Mouse (Mus musculus) hindbrain, embryonic 15.5 days (tissue): ENCODE results near the gene Sema4d. TPM values are rescaled to one million over a fixed set of nuclear protein-coding genes. Genes with fewer than 3 reads are reported as not detected.

ENCODE experiments used
- ATAC-seq: fragments of 200-750 bp; cut with Nextera tagmentation; 2 replicates; pipeline ENCODE4 v1.8.0; 2017; ENCODE audit warnings: low read depth, moderate number of reproducible peaks, moderate TSS enrichment; ENCODE audit not compliant: low FRiP score
- H3K27ac ChIP-seq: fragments of 300-500 bp; sonication (generic); replicated peaks from 2 replicates; pipeline ENCODE4 v1.5.1; 2015; ENCODE audit warnings: mild to moderate bottlenecking, inconsistent platforms
- H3K27me3 ChIP-seq: fragments of 300-500 bp; sonication (generic); 2 replicates; pipeline ENCODE4 v1.6.1; 2015; ENCODE audit warnings: control low read depth, inconsistent platforms
- H3K36me3 ChIP-seq: fragments of 300-500 bp; sonication (generic); 2 replicates; pipeline ENCODE4 v1.6.1; 2015; ENCODE audit warnings: control low read depth, inconsistent platforms
- H3K4me1 ChIP-seq: fragments of 300-500 bp; sonication (generic); replicated peaks from 2 replicates; pipeline ENCODE4 v1.6.1; 2015; ENCODE audit warnings: control low read depth, inconsistent platforms
- H3K4me2 ChIP-seq: fragments of 300-500 bp; sonication (generic); 2 replicates; pipeline ENCODE4 v1.6.1; 2015; ENCODE audit warnings: moderate library complexity, mild to moderate bottlenecking, inconsistent platforms
- H3K4me3 ChIP-seq: fragments of 300-500 bp; sonication (generic); 2 replicates; pipeline ENCODE4 v1.5.1; 2015; ENCODE audit warnings: mild to moderate bottlenecking, inconsistent platforms
- H3K9ac ChIP-seq: fragments of 300-500 bp; sonication (generic); 2 replicates; pipeline ENCODE4 v1.6.1; 2015; ENCODE audit warnings: inconsistent platforms
- H3K9me3 ChIP-seq: fragments of 300-500 bp; sonication (generic); 2 replicates; pipeline ENCODE4 v1.6.1; 2016; ENCODE audit warnings: control low read depth, inconsistent platforms
- WGBS: fragments of 180-500 bp; shearing (Covaris S2); methylation state at CpG from one replicate; pipeline ENCODE4 v1.1.7; 2015; 5-methylcytosine and 5-hydroxymethylcytosine counted together
- polyA plus RNA-seq: library from polyadenylated mRNA; unstranded; fragments of >200 nt; fragmentation: Nextera tagmentation; extraction: Ambion mirVana; gene quantifications from 2 replicates; pipeline ENCODE4 v1.2.1, GENCODE M21; 2015

Sema4d gene
- polyA plus RNA-seq, 1 experiment from 2014 or later: 14.8 TPM

DNA sequence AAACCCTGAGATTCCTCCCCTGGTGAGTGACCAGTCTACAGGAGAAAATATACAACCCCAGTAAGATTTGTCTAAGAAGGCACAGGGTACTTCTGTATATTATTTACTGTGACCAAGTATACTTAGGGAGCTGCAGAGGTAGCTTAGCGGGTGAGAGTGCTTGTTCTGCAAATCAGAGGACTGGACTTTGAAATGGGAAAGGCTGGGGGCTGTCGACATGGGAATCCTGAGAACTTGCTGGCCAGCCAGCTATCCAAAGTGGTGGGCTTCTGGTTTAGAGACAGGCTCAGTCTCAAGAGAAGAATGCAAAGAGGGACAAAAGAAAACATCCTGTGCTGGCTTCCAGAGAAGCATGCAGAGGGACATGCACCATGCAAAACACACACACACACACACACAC lies 5.7 kb downstream of the Sema4d start:
- H3K36me3 ChIP-seq: no peaks in the 10 kb centered on the region
- H3K9ac ChIP-seq: no peak overlapping the region
- no peak for ATAC-seq
- no peaks in the 10 kb centered on the region for H3K27me3 ChIP-seq
- H3K4me1 ChIP-seq: peaks cover 28% of the 10 kb centered on the region
- no peak overlapping the region for H3K4me3 ChIP-seq
- no peaks in the 10 kb centered on the region for H3K9me3 ChIP-seq
- WGBS: 38% methylated on average over 2 of the region's 2 CpGs
- no peak overlapping the region for H3K4me2 ChIP-seq
- H3K27ac ChIP-seq: no peak overlapping the region

DNA sequence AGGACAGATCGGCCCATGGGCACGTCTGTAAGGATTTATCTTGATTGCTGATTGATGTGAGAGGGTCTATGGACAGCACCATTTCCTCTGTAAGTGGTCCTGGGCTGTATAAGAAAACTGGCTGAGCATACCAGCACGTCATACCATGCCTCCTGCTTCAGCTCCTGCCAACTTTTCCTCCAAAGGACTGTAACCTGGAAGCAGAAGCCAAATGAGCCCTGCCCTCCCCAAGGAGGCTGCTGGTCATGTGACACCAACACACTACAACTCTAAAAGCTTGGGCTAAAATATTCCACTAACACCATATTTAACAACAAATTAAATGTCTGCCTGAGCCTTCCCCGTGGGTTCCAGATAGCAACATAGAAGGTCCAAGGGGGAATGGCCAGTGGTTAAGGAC lies 6.9 kb downstream of the Sema4d start:
- WGBS: 84% methylated on average over 4 of the region's 4 CpGs

DNA sequence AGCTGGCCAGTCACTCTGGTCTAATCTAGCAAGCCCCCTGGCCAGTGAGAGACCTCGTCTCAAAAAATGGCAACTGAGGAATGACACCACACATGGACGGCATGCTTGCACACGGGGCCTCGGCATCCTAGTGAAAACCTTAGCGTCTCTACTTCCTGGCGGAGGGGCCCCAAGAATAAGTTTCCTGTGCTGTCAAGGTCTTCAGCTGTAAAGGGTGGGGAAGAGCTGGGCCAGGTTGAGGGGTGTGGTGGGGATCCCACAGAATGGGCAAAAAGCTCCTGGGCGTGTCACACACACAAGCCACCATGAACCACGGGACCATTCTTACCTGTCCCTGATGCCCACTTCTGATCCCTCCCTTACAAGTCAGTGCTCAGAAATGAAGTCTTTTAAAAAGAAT lies 9.1 kb downstream of the Sema4d start:
- no peaks in the 10 kb centered on the region for H3K9me3 ChIP-seq
- no peak overlapping the region for H3K4me3 ChIP-seq
- peaks cover 1% of the 10 kb centered on the region; the same call in 1 of the 2 replicates for H3K4me1 ChIP-seq
- H3K27me3 ChIP-seq: no peaks in the 10 kb centered on the region
- no peaks in the 10 kb centered on the region for H3K36me3 ChIP-seq
- no peak for ATAC-seq
- H3K27ac ChIP-seq: peak overlapping the region; percentile 47; the same call in 1 of the 2 replicates
- H3K9ac ChIP-seq: no peak overlapping the region
- no peak overlapping the region for H3K4me2 ChIP-seq
- 98% methylated on average over 8 of the region's 8 CpGs for WGBS

More for the DNA sequence above, 6.9 kb downstream of the Sema4d start:
- H3K27me3 ChIP-seq: no peaks in the 10 kb centered on the region
- H3K4me1 ChIP-seq: peaks cover 15% of the 10 kb centered on the region
- H3K9me3 ChIP-seq: no peaks in the 10 kb centered on the region
- no peak overlapping the region for H3K9ac ChIP-seq
- no peak overlapping the region for H3K4me2 ChIP-seq
- no peak overlapping the region for H3K4me3 ChIP-seq
- H3K27ac ChIP-seq: no peak overlapping the region
- H3K36me3 ChIP-seq: no peaks in the 10 kb centered on the region
- ATAC-seq: no peak

DNA sequence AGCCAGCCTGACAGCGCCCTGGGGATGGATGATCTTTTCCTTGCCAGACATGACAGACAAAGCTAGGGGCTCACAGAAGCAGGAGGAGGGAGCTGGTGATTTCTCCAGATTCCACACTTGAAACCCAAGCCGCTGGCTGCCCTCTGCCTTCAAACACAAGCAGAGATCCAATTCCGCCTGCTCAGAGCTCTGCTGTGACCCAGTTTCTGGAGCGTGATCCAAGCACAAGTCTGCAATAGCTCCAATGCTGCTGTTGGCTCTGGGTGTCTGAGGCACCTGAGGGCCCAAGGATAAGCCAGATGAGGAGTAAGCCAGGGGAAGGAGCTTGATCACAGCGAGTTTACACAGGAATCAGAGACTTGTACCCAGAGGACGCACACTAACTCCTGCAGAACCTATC lies 9.7 kb downstream of the Sema4d start:
- H3K9ac ChIP-seq: no peak overlapping the region
- H3K4me2 ChIP-seq: no peak overlapping the region
- H3K27ac ChIP-seq: peak overlapping the region; percentile 47
- no peak overlapping the region for H3K4me3 ChIP-seq
- no peaks in the 10 kb centered on the region for H3K36me3 ChIP-seq
- no peaks in the 10 kb centered on the region for H3K9me3 ChIP-seq
- whole genome bisulfite sequencing: 79% methylated on average over 6 of the region's 6 CpGs
- ATAC-seq: no peak
- peaks cover 4% of the 10 kb centered on the region; the same call in 1 of the 2 replicates for H3K4me1 ChIP-seq
- H3K27me3 ChIP-seq: no peaks in the 10 kb centered on the region

DNA sequence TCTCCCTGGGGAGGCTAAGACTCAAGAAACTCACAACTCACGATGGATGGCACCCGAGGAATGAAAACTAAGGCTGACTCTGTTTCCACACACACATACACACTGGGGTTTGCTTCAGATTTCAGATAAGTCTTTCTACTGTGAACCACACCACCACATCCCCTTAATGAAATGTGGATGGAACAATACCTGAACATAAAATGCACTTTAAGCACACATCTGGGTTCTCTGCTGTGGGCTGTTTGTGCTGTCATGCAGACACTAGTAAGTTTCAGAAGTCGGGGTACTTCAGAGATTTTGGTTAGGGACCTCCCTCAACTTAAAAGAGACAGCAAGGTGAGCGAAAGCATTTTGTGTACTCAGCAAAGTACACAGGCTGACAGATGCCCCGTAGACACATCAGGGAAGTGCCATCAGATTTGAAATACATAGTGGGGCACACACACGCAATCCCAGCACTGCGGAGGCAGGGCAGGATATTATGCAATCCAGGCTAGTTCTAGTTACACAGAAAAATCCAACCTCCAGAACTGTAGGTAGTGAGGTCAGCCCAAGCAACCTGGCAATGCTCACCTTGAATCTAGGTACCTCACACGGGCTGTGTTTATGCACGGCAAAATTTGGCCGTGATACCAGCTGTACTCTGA lies 12.9 kb downstream of the Sema4d start:
- ATAC-seq: no peak
- H3K4me2 ChIP-seq: no peak overlapping the region
- no peak overlapping the region for H3K9ac ChIP-seq
- H3K27me3 ChIP-seq: no peaks in the 10 kb centered on the region
- WGBS: 91% methylated on average over 10 of the region's 10 CpGs
- peaks cover 26% of the 10 kb centered on the region for H3K4me1 ChIP-seq
- no peaks in the 10 kb centered on the region for H3K9me3 ChIP-seq
- no peaks in the 10 kb centered on the region for H3K36me3 ChIP-seq
- H3K4me3 ChIP-seq: no peak overlapping the region
- no peak overlapping the region for H3K27ac ChIP-seq

DNA sequence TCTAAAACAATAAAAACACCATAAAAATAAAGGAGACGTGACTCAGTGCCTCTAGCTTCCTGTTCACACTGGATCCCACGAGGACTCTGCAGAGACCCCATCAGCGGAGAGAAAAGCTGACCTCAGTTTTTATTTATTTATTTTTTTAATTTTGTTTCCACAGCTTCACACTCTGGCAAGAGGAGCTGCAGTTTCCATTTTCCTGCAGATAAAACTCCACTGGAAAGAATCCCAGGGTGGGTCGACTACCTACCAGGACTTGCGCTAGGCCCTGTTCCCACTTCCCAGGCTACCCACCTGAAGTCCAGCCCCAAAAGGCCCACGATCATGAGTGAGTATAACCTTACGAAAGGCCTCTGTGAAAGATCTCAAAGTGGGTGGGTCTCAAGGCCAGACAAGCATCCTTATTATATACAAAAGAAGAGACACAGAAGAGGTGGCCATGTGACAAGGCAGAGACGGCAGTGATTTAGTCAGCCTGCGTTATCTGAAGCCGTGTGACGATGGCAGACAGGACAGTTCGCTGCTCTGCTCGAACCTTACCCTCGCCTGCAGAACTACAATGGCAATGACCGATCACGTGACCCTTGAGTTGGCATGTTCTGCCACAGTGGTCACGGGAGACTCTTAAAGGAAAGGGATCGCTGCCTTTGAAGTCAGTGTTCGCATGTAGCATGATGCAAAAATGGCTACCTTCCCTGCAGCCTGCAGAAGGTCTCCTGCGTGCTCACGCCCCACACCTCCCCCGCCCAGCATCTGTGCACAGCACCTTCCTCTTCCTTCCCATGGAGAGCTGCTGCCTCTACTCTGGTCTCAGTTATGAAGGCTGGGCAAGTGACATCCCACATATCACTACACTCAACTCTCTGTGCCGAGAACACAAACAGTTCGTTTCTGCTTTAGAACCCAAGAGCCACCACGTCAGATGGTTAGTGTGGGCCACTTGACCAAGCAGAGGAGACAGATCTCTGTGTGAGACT lies 14.3 kb downstream of the Sema4d start:
- H3K9me3 ChIP-seq: no peaks in the 10 kb centered on the region
- no peak overlapping the region for H3K27ac ChIP-seq
- H3K36me3 ChIP-seq: no peaks in the 10 kb centered on the region
- 81% methylated on average over 25 of the region's 25 CpGs for WGBS
- no peak overlapping the region for H3K9ac ChIP-seq
- no peak for ATAC-seq
- H3K4me3 ChIP-seq: no peak overlapping the region
- no peaks in the 10 kb centered on the region for H3K27me3 ChIP-seq
- H3K4me2 ChIP-seq: no peak overlapping the region
- peaks cover 26% of the 10 kb centered on the region for H3K4me1 ChIP-seq

DNA sequence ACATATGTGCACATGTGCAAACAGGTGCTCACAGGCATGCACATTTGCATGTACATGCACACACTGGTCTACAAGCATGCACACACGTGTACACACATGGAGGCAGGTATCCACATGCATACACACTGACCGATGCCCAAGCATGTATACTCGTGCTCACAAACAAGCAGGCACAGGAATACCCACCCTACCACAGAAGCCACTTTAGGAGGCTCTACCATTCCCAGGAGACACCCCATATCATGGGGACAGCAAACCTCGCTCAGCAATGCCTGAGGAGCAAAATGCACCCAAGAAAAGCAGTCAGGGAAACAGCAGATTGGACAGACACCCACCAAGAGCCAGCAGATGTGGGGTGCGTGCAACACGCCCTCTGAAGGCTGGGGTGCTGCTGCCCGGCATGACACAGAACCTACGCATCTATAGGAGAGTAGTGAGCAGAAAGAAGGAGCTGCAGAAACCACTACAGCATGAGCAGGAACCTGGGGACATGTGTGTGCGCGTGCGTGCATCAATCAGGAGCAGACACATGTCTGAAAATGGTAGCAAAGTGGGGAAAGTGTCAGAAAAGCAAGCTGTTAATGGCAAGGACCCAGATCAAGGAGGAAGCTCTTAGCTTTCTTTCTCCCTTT lies 15.1 kb downstream of the Sema4d start:
- Histone ChIP-seq H3K9ac (no peak overlapping the region), H3K27ac (0 out of 2 replicates have a peak overlapping the region, but pooled peaks have one; percentile 5), H3K27me3 (no peaks in the 10 kb centered on the region), H3K4me3 (no peak overlapping the region), H3K9me3 (no peaks in the 10 kb centered on the region), H3K4me2 (no peak overlapping the region), H3K36me3 (no peaks in the 10 kb centered on the region), H3K4me1 (peaks cover 26% of the 10 kb centered on the region)
- WGBS: 92% methylated on average over 11 of the region's 11 CpGs
- 0 out of 2 replicates have a peak, but pooled peaks have one; percentile 12 for ATAC-seq

DNA sequence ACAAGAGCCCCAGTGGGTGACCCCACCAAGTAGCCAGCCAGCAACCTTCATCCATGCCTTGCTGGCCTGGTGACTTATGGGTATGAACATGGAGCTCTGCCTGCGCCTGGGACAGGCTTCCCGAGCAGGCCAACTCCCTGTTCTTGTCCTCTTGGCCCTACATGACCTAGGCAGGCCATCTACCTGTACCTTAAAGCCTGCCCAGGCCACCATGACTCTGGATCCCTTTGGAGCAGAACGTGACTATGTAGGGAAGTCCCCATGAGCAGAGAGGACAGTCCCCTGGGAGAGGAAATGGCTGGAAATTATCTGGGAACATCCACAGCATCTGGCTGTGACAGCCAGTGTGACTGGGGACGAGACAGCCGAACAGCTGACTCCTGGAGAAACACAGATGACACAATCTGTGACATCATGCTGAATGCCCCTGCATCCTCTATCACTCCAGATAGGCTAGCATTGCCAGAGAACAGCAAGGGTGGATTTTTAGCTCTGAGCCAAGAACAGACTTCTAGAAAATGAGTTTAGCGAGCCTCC lies 15.7 kb downstream of the Sema4d start:
- no peak overlapping the region for H3K4me2 ChIP-seq
- peaks cover 26% of the 10 kb centered on the region for H3K4me1 ChIP-seq
- no peak overlapping the region for H3K4me3 ChIP-seq
- peak; percentile 24; the same call in 1 of the 2 replicates for ATAC-seq
- peak overlapping the region; percentile 68; the same call in 1 of the 2 replicates for H3K27ac ChIP-seq
- H3K27me3 ChIP-seq: no peaks in the 10 kb centered on the region
- no peak overlapping the region for H3K9ac ChIP-seq
- 50% methylated on average over 6 of the region's 6 CpGs for WGBS
- no peaks in the 10 kb centered on the region for H3K9me3 ChIP-seq
- H3K36me3 ChIP-seq: no peaks in the 10 kb centered on the region

DNA sequence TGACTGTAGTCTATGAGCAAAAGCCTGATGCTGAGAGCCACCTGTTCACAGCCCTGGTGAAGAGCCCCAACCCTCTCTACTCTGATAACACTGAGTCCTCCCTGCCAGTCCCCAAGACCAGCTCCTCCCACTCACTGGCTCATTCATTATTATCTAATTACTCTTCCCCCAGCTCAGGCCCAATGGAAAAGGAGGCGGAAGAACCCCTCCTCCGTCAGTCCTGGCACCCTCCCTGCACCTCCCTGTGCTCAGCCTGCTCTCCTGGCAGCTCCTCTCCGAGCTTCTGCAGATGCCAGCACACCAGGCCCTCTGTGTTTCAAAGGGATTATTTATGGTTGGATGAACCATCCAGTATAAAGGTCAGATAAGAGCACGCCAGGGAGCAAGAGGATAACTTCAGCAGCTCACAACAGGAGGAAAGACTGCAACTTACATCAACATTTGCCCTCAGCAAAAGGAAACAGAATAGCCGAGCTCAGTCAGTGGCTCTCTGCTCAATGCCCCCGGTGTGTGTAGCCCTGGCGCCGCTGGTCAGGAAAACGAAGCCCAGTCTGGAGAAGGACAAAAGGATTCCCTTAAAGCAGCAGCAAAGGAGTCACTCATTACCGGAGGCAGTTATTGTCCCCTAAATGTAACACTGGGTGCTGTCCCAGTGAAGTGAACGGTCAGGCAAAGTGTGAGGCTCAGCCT lies 16.4 kb downstream of the Sema4d start:
- no peaks in the 10 kb centered on the region for H3K27me3 ChIP-seq
- H3K9ac ChIP-seq: no peak overlapping the region
- no peak overlapping the region for H3K4me3 ChIP-seq
- WGBS: 8% methylated on average over 11 of the region's 11 CpGs
- no peaks in the 10 kb centered on the region for H3K36me3 ChIP-seq
- ATAC-seq: peak; percentile 77
- H3K4me2 ChIP-seq: no peak overlapping the region
- peak overlapping the region; percentile 68 for H3K27ac ChIP-seq
- H3K9me3 ChIP-seq: no peaks in the 10 kb centered on the region
- peaks cover 26% of the 10 kb centered on the region for H3K4me1 ChIP-seq

DNA sequence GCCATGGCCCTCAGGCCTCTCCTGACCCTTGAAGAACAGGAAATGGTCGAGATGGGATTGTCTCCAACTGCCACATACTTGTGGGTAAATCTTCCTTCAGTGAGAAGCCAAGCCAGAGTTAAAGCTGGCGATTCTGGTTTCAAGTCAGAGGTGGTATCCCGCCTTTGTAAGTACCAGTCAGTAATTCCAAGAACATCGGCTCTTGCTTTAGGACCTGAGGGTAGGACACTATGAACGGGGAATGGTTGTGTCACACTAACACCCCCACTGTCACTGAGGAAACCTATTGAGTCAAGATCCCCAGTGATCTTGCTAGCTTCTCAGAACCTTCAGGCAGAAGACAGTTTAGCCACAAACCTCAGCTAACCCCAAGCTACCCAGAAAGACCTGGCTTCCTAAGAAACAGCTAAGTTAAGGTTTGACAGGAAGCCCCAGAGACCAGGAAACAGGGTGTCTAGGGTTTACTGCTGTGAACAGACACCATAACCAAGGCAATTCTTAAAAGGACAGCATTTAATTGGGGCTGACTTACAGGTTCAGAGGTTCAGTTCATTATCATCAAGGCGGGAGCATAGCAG lies 17.3 kb downstream of the Sema4d start:
- ATAC-seq: no peak

DNA sequence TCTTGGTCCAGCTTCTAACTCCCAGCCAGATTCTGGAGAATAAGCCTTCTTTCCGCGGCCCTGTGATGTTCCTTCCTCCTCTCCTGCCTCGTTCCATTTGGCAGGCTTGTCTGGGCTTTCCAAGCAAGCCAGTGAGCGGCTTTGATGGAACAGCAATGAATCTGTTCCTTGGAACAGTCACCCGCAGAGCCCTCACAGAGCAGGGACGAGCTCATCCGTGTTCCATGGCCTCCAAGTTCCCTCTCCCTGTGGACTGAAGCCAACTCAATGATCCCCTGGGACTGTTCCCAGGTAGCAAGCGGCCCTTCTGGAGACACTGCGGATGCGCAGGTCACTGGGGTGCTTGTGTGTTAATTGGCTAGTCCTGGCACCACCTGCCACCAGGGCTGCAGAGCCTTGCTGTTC lies 21.7 kb downstream of the Sema4d start:
- Histone ChIP-seq H3K9ac (no peak overlapping the region), H3K4me2 (no peak overlapping the region), H3K27ac (no peak overlapping the region), H3K4me3 (no peak overlapping the region), H3K27me3 (no peaks in the 10 kb centered on the region), H3K36me3 (no peaks in the 10 kb centered on the region), H3K9me3 (no peaks in the 10 kb centered on the region), H3K4me1 (peaks cover 9% of the 10 kb centered on the region)
- WGBS: 82% methylated on average over 10 of the region's 10 CpGs
- no peak for ATAC-seq

More for the DNA sequence above, 17.3 kb downstream of the Sema4d start:
- Histone ChIP-seq H3K9ac (no peak overlapping the region), H3K36me3 (no peaks in the 10 kb centered on the region), H3K4me2 (no peak overlapping the region), H3K4me1 (peaks cover 26% of the 10 kb centered on the region), H3K4me3 (no peak overlapping the region), H3K9me3 (no peaks in the 10 kb centered on the region), H3K27ac (no peak overlapping the region), H3K27me3 (no peaks in the 10 kb centered on the region)
- 91% methylated on average over 6 of the region's 6 CpGs for WGBS
